Mouse (Mus musculus) NIH3T3 (cell line): Measurements from ENCODE around the gene Hnf1b.
A peak's percentile ranks its signal among the peaks of the same experiment; 100 is the strongest.

Experiments
- DNase-seq: peaks from one replicate; pipeline ENCODE4 v3.0.0-alpha.2; 2012; ENCODE audit warnings: low read depth

Gene Hnf1b

GRCm38 (mm10) chr11:83849529-83850335 is at the start of gene Hnf1b:
TSS of gene Hnf1b (plus strand) at chr11:83850063.
- no peak for DNase-seq

- peak; percentile 80 for DNase-seq
These were observed 47.7 kb upstream of the Hnf1b start for GRCm38 (mm10) chr11:83802166-83802565.

- DNase-seq = no peak
These were observed 47.3 kb upstream of the Hnf1b start for GRCm38 (mm10) chr11:83802581-83802980.

DNA sequence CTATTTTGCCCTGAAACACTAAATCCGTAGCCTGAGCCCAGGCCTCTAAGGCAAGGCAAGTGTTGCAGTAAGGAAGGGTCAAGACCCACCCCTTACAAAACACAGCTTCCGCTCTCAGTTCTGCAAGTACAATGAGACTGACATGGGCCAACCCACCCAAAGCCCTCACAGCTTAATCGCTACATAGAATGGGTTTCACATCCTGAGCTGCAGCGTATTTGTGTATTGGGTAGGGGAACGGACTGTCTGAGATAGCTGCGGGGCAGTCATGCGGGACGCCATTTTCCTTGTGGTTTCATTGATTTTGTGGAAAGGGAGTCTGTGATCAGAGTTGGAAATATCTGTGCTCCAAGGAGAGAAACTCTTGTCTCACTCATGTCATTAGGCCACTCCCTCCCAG is 39.4 kb upstream of the Hnf1b start:
- no peak for DNase-seq

DNA sequence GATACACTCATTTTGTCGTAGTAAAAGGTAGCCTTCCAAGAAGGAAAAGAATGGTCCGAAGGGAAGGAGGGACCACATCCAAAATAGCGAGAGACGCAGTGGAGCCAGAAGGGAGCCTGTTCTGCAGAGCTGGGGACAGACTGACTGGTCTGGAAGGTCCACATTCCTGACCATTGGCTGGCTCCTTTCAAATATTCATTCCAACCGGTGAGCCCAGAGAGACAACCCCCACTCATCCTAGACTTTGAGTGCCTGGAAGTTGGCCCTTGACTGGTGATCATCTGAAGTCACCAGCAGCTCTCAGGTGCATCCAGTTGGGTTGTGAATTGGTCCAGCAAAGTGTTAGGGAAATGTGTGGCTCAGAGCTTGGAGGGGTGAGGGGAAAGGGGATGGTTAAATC is 34.7 kb upstream of the Hnf1b start:
- no peak for DNase-seq

- peak; percentile 87 for DNase-seq
These were observed 34.2 kb upstream of the Hnf1b start for GRCm38 (mm10) chr11:83815628-83816027.

DNA sequence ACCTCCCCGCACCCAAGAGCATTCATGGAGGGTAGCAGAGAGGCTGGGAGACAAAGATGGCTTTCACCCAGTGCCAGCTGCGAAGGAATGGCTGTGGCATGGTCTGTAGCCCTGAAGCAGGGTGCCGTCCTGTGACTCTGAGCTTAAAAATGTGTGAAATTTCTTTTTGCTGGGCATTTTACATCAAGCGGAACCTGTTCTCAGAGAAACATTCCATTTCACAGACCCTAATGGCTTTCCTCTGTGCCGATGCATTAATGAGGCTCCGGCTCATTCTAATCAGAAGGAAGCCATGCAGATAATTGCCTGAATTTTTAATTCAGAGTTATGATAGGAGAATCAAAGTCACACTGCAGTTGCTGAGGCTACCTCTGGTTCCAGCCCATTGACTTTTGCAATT is 32.8 kb upstream of the Hnf1b start:
- DNase-seq = no peak

- DNase-seq = peak; percentile 33
These were observed 31.9 kb upstream of the Hnf1b start for GRCm38 (mm10) chr11:83817994-83818393.

DNA sequence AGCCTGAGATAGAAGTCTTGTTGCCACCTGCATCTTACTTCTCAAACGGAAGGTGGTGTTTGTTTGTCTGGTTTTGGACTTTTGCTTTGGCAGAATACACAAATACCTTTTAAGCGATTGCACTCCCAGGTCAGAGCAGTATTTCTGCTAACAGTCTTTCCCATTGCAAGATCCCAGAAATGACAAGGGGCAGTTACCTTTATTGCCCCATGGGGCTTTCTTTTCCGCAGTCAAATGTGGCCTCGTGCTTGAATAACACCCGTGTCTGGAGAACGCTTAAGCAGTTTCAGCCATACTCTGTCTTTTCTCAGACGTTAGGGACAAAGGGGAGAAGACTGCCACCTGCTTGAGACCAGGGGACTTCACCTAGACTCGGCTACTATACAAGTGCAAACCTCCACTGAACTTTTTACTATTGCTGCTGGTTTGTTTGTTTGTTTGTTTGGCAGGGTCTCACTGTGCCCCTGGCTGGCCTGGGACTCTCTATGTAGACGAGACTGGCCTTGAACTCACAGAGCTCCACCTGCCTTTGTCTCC is 31.2 kb upstream of the Hnf1b start:
- DNase-seq = no peak

GRCm38 (mm10) chr11:83819806-83820483 is 29.9 kb upstream of the Hnf1b start:
- peak; percentile 45 for DNase-seq

DNA sequence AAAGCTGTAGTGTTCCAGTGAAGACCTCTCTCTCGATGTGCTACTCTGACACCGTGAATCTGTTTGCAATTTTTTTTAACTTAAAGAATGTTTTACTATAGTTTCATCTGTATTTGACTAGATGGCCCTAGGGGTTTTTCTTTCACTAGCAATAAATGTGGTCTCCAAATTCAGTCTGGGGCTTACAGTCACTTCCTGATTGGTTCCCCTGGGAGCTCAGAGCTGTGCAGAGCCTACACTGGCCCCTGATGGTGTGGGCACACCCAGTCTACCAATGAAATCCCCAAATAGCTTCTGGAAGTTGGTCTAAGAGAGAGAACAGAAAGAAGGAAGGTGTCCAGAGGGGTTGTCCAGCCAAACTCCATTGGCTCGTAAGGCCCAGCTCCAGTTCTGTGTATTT is 23.7 kb upstream of the Hnf1b start:
- DNase-seq = no peak

- no peak for DNase-seq
These were observed 21.2 kb upstream of the Hnf1b start for GRCm38 (mm10) chr11:83828553-83829142.

- DNase-seq = peak; percentile 67
These were observed 17.5 kb upstream of the Hnf1b start for GRCm38 (mm10) chr11:83832389-83832788.

DNA sequence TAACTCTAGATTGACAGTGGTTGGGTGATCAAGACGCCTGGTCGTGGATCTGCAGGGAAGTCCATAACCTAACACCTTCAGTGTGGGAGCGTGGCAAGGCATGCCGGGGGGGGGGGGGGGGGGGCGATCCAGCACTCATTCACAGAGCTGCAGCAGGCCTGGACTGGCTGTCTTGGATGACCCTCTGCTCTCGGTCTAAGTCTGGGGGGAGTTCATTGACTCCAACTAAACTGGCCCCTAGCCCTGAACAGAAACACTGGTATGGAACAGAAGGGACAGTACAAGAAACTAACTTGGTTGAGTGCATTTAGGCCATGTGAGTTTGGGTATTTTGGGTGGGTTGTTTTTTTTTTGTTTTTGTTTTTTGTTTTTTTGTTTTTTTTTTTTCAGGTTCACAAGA is 16.3 kb upstream of the Hnf1b start:
- no peak for DNase-seq

- no peak for DNase-seq
These were observed 15.8 kb upstream of the Hnf1b start for GRCm38 (mm10) chr11:83833959-83834496.

DNA sequence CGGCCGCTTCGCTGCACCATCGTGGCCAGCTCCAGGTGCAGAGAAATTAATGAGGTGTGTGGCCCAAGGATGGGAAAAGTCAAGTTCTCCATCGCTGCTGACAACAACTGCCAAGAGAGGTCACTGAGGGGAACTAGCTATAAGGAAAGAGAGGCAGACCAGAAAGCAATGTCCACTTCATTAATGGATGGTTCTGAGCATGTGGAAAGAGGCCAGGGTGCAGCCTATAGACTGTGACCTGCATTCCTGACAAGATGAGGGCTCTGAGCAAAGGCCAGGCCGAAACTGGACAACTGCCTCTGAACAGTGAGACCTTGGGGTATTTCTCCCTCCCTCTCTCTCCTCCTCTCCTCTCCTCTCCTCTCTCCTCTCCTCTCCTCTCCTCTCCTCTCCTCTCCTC is 10.4 kb upstream of the Hnf1b start:
- DNase-seq = no peak

GRCm38 (mm10) chr11:83843534-83843933 is 6.3 kb upstream of the Hnf1b start:
- peak; percentile 90 for DNase-seq

- no peak for DNase-seq
These were observed 866 bp downstream of the Hnf1b start for GRCm38 (mm10) chr11:83850586-83851272.

GRCm38 (mm10) chr11:83851273-83852015 is 1.6 kb downstream of the Hnf1b start:
- DNase-seq = no peak

GRCm38 (mm10) chr11:83852016-83852355 is 2.1 kb downstream of the Hnf1b start:
- no peak for DNase-seq

DNA sequence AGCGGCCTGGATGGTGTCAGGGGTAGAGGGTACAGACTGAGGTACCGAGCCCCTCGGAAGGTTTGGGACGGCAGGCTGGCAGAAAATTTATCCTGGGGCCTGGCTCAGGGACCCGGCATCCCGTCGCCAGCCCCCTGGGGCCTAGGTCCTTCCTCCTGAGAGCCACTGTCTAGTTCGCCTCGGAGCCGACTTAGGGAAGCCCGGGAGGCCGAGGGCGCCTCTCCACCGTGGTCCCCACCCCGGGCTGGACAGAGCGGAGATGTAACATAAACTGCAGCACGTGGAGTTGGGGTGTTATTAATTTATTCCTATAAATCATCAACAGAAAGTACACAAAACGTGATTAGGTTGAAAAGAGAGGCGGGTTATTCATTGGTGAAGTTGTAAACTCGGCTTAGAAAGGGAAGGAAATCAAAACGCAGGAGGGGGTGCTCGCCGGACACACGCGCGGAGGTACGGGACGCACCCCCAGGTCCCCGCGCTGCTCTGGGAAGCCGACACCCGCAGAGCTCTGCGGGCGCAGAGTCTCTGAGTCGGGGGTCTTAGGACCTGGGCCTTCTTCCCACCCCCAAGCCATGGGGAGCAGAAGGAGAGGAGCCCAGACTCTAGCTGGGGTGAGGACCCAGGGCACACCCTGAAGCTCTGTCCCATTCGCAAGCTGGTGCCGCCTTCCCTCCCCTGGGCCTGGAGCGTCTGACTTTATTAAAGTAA is 2.8 kb downstream of the Hnf1b start:
- no peak for DNase-seq
